Mouse (Mus musculus): Measurements from ENCODE around the gene Mapre1. TPM values are rescaled to one million over a fixed set of nuclear protein-coding genes. Genes with fewer than 3 reads are reported as not detected.
"Not testable (repeated sequence)": the region's sequence is repeated elsewhere in the genome, so short reads cannot be mapped to it uniquely, and the experiment has no call there.

Mapre1 gene
- polyA plus RNA-seq (2015; fragmentation: Nextera tagmentation; extraction: Ambion mirVana) = 257 and 262 TPM in 2 replicates

- H3K9me3 ChIP-seq = no peaks in the 10 kb centered on the region
- H3K4me2 ChIP-seq = peak within 1 kb of the TSS; percentile 76
- ATAC-seq (ENCODE audit: borderline replicate concordance, extremely low read depth, low FRiP score, low TSS enrichment) = peak; percentile 99
- peak within 1 kb of the TSS; percentile 92 for H3K27ac ChIP-seq
- peak within 1 kb of the TSS; percentile 93 for H3K9ac ChIP-seq
- 10% methylated on average over 58 of the region's 58 CpGs for WGBS
- H3K27me3 ChIP-seq = no peaks in the 10 kb centered on the region
- H3K36me3 ChIP-seq = no peaks in the 10 kb centered on the region
- H3K4me1 ChIP-seq = peaks cover 23% of the 10 kb centered on the region
- peak within 1 kb of the TSS; percentile 78 for H3K4me3 ChIP-seq
Measured at GRCm38 (mm10) chr2:153740500-153741436, at the start of gene Mapre1. Gene Mapre1, plus strand, starts transcription at chr2:153741274.

GRCm38 (mm10) chr2:153693413-153693812 lies 47.7 kb upstream of the Mapre1 start:
- ATAC-seq (ENCODE audit: borderline replicate concordance, extremely low read depth, low FRiP score, low TSS enrichment); H3K4me1 ChIP-seq; H3K9ac ChIP-seq; H3K4me3 ChIP-seq; H3K9me3 ChIP-seq; H3K4me2 ChIP-seq; H3K27me3 ChIP-seq; H3K27ac ChIP-seq; H3K36me3 ChIP-seq: not testable (repeated sequence)
- 73% methylated on average over 7 of the region's 7 CpGs for WGBS

- H3K4me1 ChIP-seq = no peaks in the 10 kb centered on the region
- ATAC-seq (ENCODE audit: borderline replicate concordance, extremely low read depth, low FRiP score, low TSS enrichment) = no peak
- H3K4me3 ChIP-seq = no peak overlapping the region
- no peaks in the 10 kb centered on the region for H3K36me3 ChIP-seq
- H3K9ac ChIP-seq = no peak overlapping the region
- no peaks in the 10 kb centered on the region for H3K9me3 ChIP-seq
- H3K4me2 ChIP-seq = no peak overlapping the region
- WGBS = 63% methylated on average over 19 of the region's 19 CpGs
- H3K27ac ChIP-seq = no peak overlapping the region
- no peaks in the 10 kb centered on the region for H3K27me3 ChIP-seq
Measured at GRCm38 (mm10) chr2:153694462-153695085, 46.5 kb upstream of the Mapre1 start.

- ATAC-seq (ENCODE audit: borderline replicate concordance, extremely low read depth, low FRiP score, low TSS enrichment) = no peak
Measured at GRCm38 (mm10) chr2:153696352-153696751, 44.7 kb upstream of the Mapre1 start, which contains the start of gene Dnmt3c. Gene Dnmt3c, plus strand, starts transcription at chr2:153696652.

GRCm38 (mm10) chr2:153703389-153703788 lies 37.7 kb upstream of the Mapre1 start:
- Histone ChIP-seq H3K27me3 (no peaks in the 10 kb centered on the region), H3K4me3 (no peak overlapping the region), H3K36me3 (no peaks in the 10 kb centered on the region), H3K9me3 (no peaks in the 10 kb centered on the region), H3K9ac (no peak overlapping the region), H3K27ac (no peak overlapping the region), H3K4me2 (no peak overlapping the region), H3K4me1 (no peaks in the 10 kb centered on the region)
- WGBS = 43% methylated on average over 6 of the region's 6 CpGs
- no peak for ATAC-seq (ENCODE audit: borderline replicate concordance, extremely low read depth, low FRiP score, low TSS enrichment)

More at GRCm38 (mm10) chr2:153696352-153696751, 44.7 kb upstream of the Mapre1 start, which contains the start of gene Dnmt3c:
- Histone ChIP-seq H3K36me3 (no peaks in the 10 kb centered on the region), H3K27ac (no peak within 1 kb of the TSS), H3K4me2 (no peak within 1 kb of the TSS), H3K9me3 (no peaks in the 10 kb centered on the region), H3K9ac (no peak within 1 kb of the TSS), H3K4me3 (no peak within 1 kb of the TSS), H3K4me1 (no peaks in the 10 kb centered on the region), H3K27me3 (no peaks in the 10 kb centered on the region)

GRCm38 (mm10) chr2:153710701-153711330 lies 30.3 kb upstream of the Mapre1 start:
- Histone ChIP-seq H3K9ac (no peak overlapping the region), H3K4me2 (no peak overlapping the region), H3K4me3 (no peak overlapping the region), H3K27me3 (no peaks in the 10 kb centered on the region), H3K36me3 (no peaks in the 10 kb centered on the region), H3K9me3 (no peaks in the 10 kb centered on the region), H3K27ac (no peak overlapping the region), H3K4me1 (peaks cover 23% of the 10 kb centered on the region)
- peak; percentile 44; the same call in 1 of the 2 replicates for ATAC-seq (ENCODE audit: borderline replicate concordance, extremely low read depth, low FRiP score, low TSS enrichment)
- 39% methylated on average over 8 of the region's 8 CpGs for WGBS

GRCm38 (mm10) chr2:153712646-153713091 lies 28.4 kb upstream of the Mapre1 start:
- H3K9ac ChIP-seq = no peak overlapping the region

GRCm38 (mm10) chr2:153713227-153713626 lies 27.8 kb upstream of the Mapre1 start:
- WGBS = 21% methylated on average over 4 of the region's 4 CpGs
- no peak overlapping the region for H3K4me3 ChIP-seq
- H3K27ac ChIP-seq = peak overlapping the region; percentile 68
- peaks cover 23% of the 10 kb centered on the region for H3K4me1 ChIP-seq
- ATAC-seq (ENCODE audit: borderline replicate concordance, extremely low read depth, low FRiP score, low TSS enrichment) = peak; percentile 62
- no peak overlapping the region for H3K9ac ChIP-seq
- H3K4me2 ChIP-seq = no peak overlapping the region
- H3K27me3 ChIP-seq = no peaks in the 10 kb centered on the region
- no peaks in the 10 kb centered on the region for H3K36me3 ChIP-seq
- H3K9me3 ChIP-seq = no peaks in the 10 kb centered on the region

More at GRCm38 (mm10) chr2:153712646-153713091, 28.4 kb upstream of the Mapre1 start:
- no peaks in the 10 kb centered on the region for H3K36me3 ChIP-seq
- peaks cover 23% of the 10 kb centered on the region for H3K4me1 ChIP-seq
- H3K27me3 ChIP-seq = no peaks in the 10 kb centered on the region
- no peak overlapping the region for H3K4me2 ChIP-seq
- peak overlapping the region; percentile 68 for H3K27ac ChIP-seq
- 45% methylated on average over 3 of the region's 3 CpGs for WGBS
- peak; percentile 69; the same call in 1 of the 2 replicates for ATAC-seq (ENCODE audit: borderline replicate concordance, extremely low read depth, low FRiP score, low TSS enrichment)
- H3K9me3 ChIP-seq = no peaks in the 10 kb centered on the region
- no peak overlapping the region for H3K4me3 ChIP-seq

- not testable (repeated sequence) for H3K4me1 ChIP-seq; H3K9ac ChIP-seq; H3K36me3 ChIP-seq; H3K27me3 ChIP-seq; ATAC-seq (ENCODE audit: borderline replicate concordance, extremely low read depth, low FRiP score, low TSS enrichment); H3K4me3 ChIP-seq; H3K27ac ChIP-seq; H3K9me3 ChIP-seq; H3K4me2 ChIP-seq
- WGBS = 68% methylated on average over 3 of the region's 3 CpGs
Measured at GRCm38 (mm10) chr2:153717861-153718260, 23.2 kb upstream of the Mapre1 start.

- Histone ChIP-seq H3K27ac (no peak overlapping the region), H3K9me3 (no peaks in the 10 kb centered on the region), H3K4me3 (no peak overlapping the region), H3K36me3 (no peaks in the 10 kb centered on the region), H3K4me2 (no peak overlapping the region), H3K27me3 (no peaks in the 10 kb centered on the region), H3K4me1 (no peaks in the 10 kb centered on the region), H3K9ac (no peak overlapping the region)
- 45% methylated on average over 1 of the region's 1 CpGs for WGBS
- ATAC-seq (ENCODE audit: borderline replicate concordance, extremely low read depth, low FRiP score, low TSS enrichment) = no peak
Measured at GRCm38 (mm10) chr2:153723098-153723497, 18.0 kb upstream of the Mapre1 start.

- Histone ChIP-seq H3K4me2 (no peak overlapping the region), H3K27me3 (no peaks in the 10 kb centered on the region), H3K27ac (no peak overlapping the region), H3K4me1 (no peaks in the 10 kb centered on the region), H3K36me3 (no peaks in the 10 kb centered on the region), H3K9me3 (no peaks in the 10 kb centered on the region), H3K9ac (no peak overlapping the region), H3K4me3 (no peak overlapping the region)
- no peak for ATAC-seq (ENCODE audit: borderline replicate concordance, extremely low read depth, low FRiP score, low TSS enrichment)
- 69% methylated on average over 2 of the region's 2 CpGs for WGBS
Measured at GRCm38 (mm10) chr2:153724424-153724823, 16.6 kb upstream of the Mapre1 start.
